Mouse (Mus musculus) bone marrow, adult 2 months (tissue): ENCODE data around the gene P4htm. TPM values are rescaled to one million over a fixed set of nuclear protein-coding genes. Genes with fewer than 3 reads are reported as not detected.

Source experiments
- H3K27ac ChIP-seq: fragments of 200-500 bp; 2 replicates; pipeline ENCODE4 v1.5.1; 2012; ENCODE audit warnings: low read depth, mild to moderate bottlenecking, control low read depth, inconsistent platforms, low read length; ENCODE audit not compliant: control insufficient read depth, poor library complexity, insufficient read depth
- H3K4me1 ChIP-seq: fragments of 200-500 bp; 2 replicates; pipeline ENCODE4 v1.6.1; 2011; ENCODE audit warnings: low read length; ENCODE audit not compliant: control insufficient read depth, insufficient read depth
- H3K4me3 ChIP-seq: fragments of 200-500 bp; replicated peaks from 2 replicates; pipeline ENCODE3; 2011; ENCODE audit warnings: mild to moderate bottlenecking, low read depth, low read length, control low read depth; ENCODE audit not compliant: control insufficient read depth
- CTCF ChIP-seq: fragments of 200-500 bp; IDR thresholded peaks from 2 replicates; pipeline ENCODE4 v1.5.1; 2011; ENCODE audit warnings: low read length, control low read depth; ENCODE audit not compliant: control insufficient read depth, insufficient read depth
- POLR2A ChIP-seq: fragments of 200-500 bp; IDR thresholded peaks from 2 replicates; pipeline ENCODE4 v1.6.1; 2011; ENCODE audit warnings: low read depth, mild to moderate bottlenecking, control low read depth, low read length, borderline replicate concordance; ENCODE audit not compliant: control insufficient read depth
- WGBS: fragments of 180-500 bp; shearing (Covaris S2); methylation state at CpG from one replicate; pipeline ENCODE4 v1.1.7; 2018; 5-methylcytosine and 5-hydroxymethylcytosine counted together
- polyA plus RNA-seq: library from polyadenylated mRNA; stranded (reverse); fragments of >200 nt; gene quantifications from 2 replicates; pipeline ENCODE4 v1.2.4, GENCODE M21; 2011; ENCODE audit warnings: low replicate concordance; ENCODE audit not compliant: missing spikeins, insufficient read depth, insufficient read length

P4htm gene
- polyA plus RNA-seq, 1 experiment = 1.4 TPM

GRCm38 (mm10) chr9:108567931-108568419 lies 29.5 kb downstream of the P4htm start:
- Histone ChIP-seq H3K4me3 (peak overlapping the region; percentile 98), H3K27ac (peak overlapping the region; percentile 94), H3K4me1 (peaks cover 10% of the 10 kb centered on the region; the same call in 1 of the 2 replicates)
- WGBS = 4% methylated on average over 18 of the region's 18 CpGs
- TF ChIP-seq POLR2A = no peak
- TF ChIP-seq CTCF = no peak

- peak within 1 kb of the TSS; percentile 98 for H3K4me3 ChIP-seq
- TF ChIP-seq POLR2A (peak; percentile 99), CTCF (peak; percentile 95)
- H3K27ac ChIP-seq = peak within 1 kb of the TSS; percentile 94
- WGBS = under 1% methylated on average over 73 of the region's 73 CpGs
- H3K4me1 ChIP-seq = peaks cover 10% of the 10 kb centered on the region; the same call in 1 of the 2 replicates
Measured at GRCm38 (mm10) chr9:108566815-108567776, 30.4 kb downstream of the P4htm start, which contains the start of gene Ndufaf3. TSS of gene Ndufaf3 (minus strand) at chr9:108567434.

- 10% methylated on average over 35 of the region's 35 CpGs for WGBS
- H3K27ac ChIP-seq = peak overlapping the region; percentile 94
- H3K4me3 ChIP-seq = peak overlapping the region; percentile 98
- TF ChIP-seq CTCF (no peak), POLR2A (no peak)
- H3K4me1 ChIP-seq = peaks cover 10% of the 10 kb centered on the region; the same call in 1 of the 2 replicates
Measured at GRCm38 (mm10) chr9:108565881-108566814, 31.3 kb downstream of the P4htm start.

GRCm38 (mm10) chr9:108564131-108564530 lies 33.3 kb downstream of the P4htm start:
- H3K4me3 ChIP-seq = no peak overlapping the region
- WGBS = 56% methylated on average over 7 of the region's 7 CpGs
- no peak overlapping the region for H3K27ac ChIP-seq
- peaks cover 8% of the 10 kb centered on the region; the same call in 1 of the 2 replicates for H3K4me1 ChIP-seq
- TF ChIP-seq CTCF = no peak
- no peak for TF ChIP-seq POLR2A

- TF ChIP-seq POLR2A = no peak
- no peak for TF ChIP-seq CTCF
- Histone ChIP-seq H3K4me3 (no peak overlapping the region), H3K4me1 (peaks cover 8% of the 10 kb centered on the region; the same call in 1 of the 2 replicates), H3K27ac (no peak overlapping the region)
- WGBS = 94% methylated on average over 8 of the region's 8 CpGs
Measured at GRCm38 (mm10) chr9:108563671-108564070, 33.8 kb downstream of the P4htm start.

- peak; percentile 85; the same call in 1 of the 2 replicates for TF ChIP-seq POLR2A
- no peak for TF ChIP-seq CTCF
- Histone ChIP-seq H3K27ac (peak within 1 kb of the TSS; percentile 31), H3K4me1 (no peaks in the 10 kb centered on the region; the same call in 1 of the 2 replicates), H3K4me3 (peak within 1 kb of the TSS; percentile 79)
- under 1% methylated on average over 53 of the region's 53 CpGs for WGBS
Measured at GRCm38 (mm10) chr9:108560227-108560841, 37.1 kb downstream of the P4htm start, which contains the start of gene Impdh2. TSS of gene Impdh2 (plus strand) at chr9:108560286.

- 90% methylated on average over 4 of the region's 4 CpGs for WGBS
- H3K27ac ChIP-seq = no peak overlapping the region
- H3K4me3 ChIP-seq = no peak overlapping the region
- TF ChIP-seq CTCF = no peak
- TF ChIP-seq POLR2A = no peak
- no peaks in the 10 kb centered on the region; the same call in 1 of the 2 replicates for H3K4me1 ChIP-seq
Measured at GRCm38 (mm10) chr9:108559169-108559568, 38.3 kb downstream of the P4htm start.
